Mouse (Mus musculus) stomach, embryonic 14.5 days (tissue): Measurements from ENCODE around the gene Gm26558. TPM values are rescaled to one million over a fixed set of nuclear protein-coding genes. Genes with fewer than 3 reads are reported as not detected.

Experiments
- polyA plus RNA-seq: library from polyadenylated mRNA; unstranded; fragments of >200 nt; fragmentation: Nextera tagmentation; extraction: Ambion mirVana; gene quantifications from 2 replicates; pipeline ENCODE4 v1.2.1, GENCODE M21; 2014

Gene Gm26558
- polyA plus RNA-seq, 1 experiment from 2014 or later: 6.1 TPM

Other genes starting within 250 kb of the Gm26558 start
- 3.1 and 4.9 TPM in 2 replicates for gene Sp5, start 187.2 kb downstream of the Gm26558 start, polyA plus RNA-seq
- gene Erich2, start 153.3 kb downstream of the Gm26558 start, polyA plus RNA-seq: 4.0 and 5.4 TPM in 2 replicates
- gene Gad1, start 109.0 kb downstream of the Gm26558 start, polyA plus RNA-seq: 0.30 and 0.62 TPM in 2 replicates
- gene Gorasp2, start 532 bp downstream of the Gm26558 start, polyA plus RNA-seq: 172 and 193 TPM in 2 replicates
- gene Tlk1, start 163.6 kb upstream of the Gm26558 start, polyA plus RNA-seq: 39.6 and 42.0 TPM in 2 replicates